Mouse (Mus musculus): Measurements from ENCODE around the gene Ift20. TPM values are rescaled to one million over a fixed set of nuclear protein-coding genes. Genes with fewer than 3 reads are reported as not detected.

Gene Ift20
- total RNA-seq (2021) = 10 to 100 TPM; 48.4 to 50.0 TPM
- long read RNA-seq, experiment 1, transcript Ift20-202 (5 exons, 582 nt) = minor isoform, 7 of 98 reads
- long read RNA-seq, experiment 1, transcript Ift20-203 (6 exons, 1,141 nt) = major isoform, 83 of 98 reads
- long read RNA-seq, experiment 1, partial matches to known transcripts = 4 of 98 reads
- long read RNA-seq, experiment 1, other reads (novel, unspliced or antisense) = 1 of 98 reads
- long read RNA-seq, experiment 2, transcript Ift20-204 (5 exons, 1,167 nt) = minor isoform, 6 of 75 reads
- long read RNA-seq, experiment 2, transcript Ift20-203 (6 exons, 1,141 nt) = major isoform, 60 of 75 reads
- long read RNA-seq, experiment 2, partial matches to known transcripts = 1 of 75 reads
- long read RNA-seq, experiment 2, other reads (novel, unspliced or antisense) = 4 of 75 reads

- intact Hi-C loops (cut with DNase I) = no loop called here
Measured at GRCm38 (mm10) chr11:78536080-78536689, at the start of gene Ift20, which contains the start of gene Tnfaip1. Gene Ift20 (plus strand): TSS chr11:78536361. Gene Tnfaip1 (minus strand): TSS chr11:78536332.

GRCm38 (mm10) chr11:78488168-78488567 is 48.0 kb upstream of the Ift20 start:
- intact Hi-C loops (cut with DNase I) = loop anchor here (5.0 to 10.0 kb wide), 3 partner anchors 69 to 467 kb away; partner anchors contain the start of gene Lyrm9
- peak; percentile 63 to 79 for DNase-seq

More at GRCm38 (mm10) chr11:78536080-78536689, at the start of gene Ift20, which contains the start of gene Tnfaip1:
- peak; percentile 93 to 95 for DNase-seq

GRCm38 (mm10) chr11:78490781-78491241 is 45.4 kb upstream of the Ift20 start:
- peak; percentile 9 to 16 for DNase-seq
- intact Hi-C loops (cut with DNase I) = loop anchor here (2.0 kb wide), 1 partner anchor 16 kb away; no protein-coding TSS in a partner anchor

- peak; percentile 50 to 69 for DNase-seq
Measured at GRCm38 (mm10) chr11:78495904-78496303, 40.3 kb upstream of the Ift20 start.

GRCm38 (mm10) chr11:78497071-78497541 is 39.1 kb upstream of the Ift20 start:
- DNase-seq = peak in 1 of 2 experiments; percentile 17
- intact Hi-C loops (cut with DNase I) = no loop called here

More at GRCm38 (mm10) chr11:78495904-78496303, 40.3 kb upstream of the Ift20 start:
- intact Hi-C loops (cut with DNase I) = no loop called here

- peak; percentile 83 to 87 for DNase-seq
Measured at GRCm38 (mm10) chr11:78497544-78498522, 38.3 kb upstream of the Ift20 start, which contains the start of gene Sarm1. Gene Sarm1 (minus strand): TSS chr11:78497754.

GRCm38 (mm10) chr11:78499004-78499403 is 37.2 kb upstream of the Ift20 start, which contains the start of gene Vtn:
Gene Vtn (plus strand): TSS chr11:78499091.
- intact Hi-C loops (cut with DNase I) = no loop called here

More at GRCm38 (mm10) chr11:78497544-78498522, 38.3 kb upstream of the Ift20 start, which contains the start of gene Sarm1:
- intact Hi-C loops (cut with DNase I) = no loop called here

GRCm38 (mm10) chr11:78499543-78499942 is 36.6 kb upstream of the Ift20 start:
- DNase-seq = no peak
- intact Hi-C loops (cut with DNase I) = no loop called here

More at GRCm38 (mm10) chr11:78499004-78499403, 37.2 kb upstream of the Ift20 start, which contains the start of gene Vtn:
- peak; percentile 25 to 49 for DNase-seq

- DNase-seq = no peak
- intact Hi-C loops (cut with DNase I) = no loop called here
Measured at GRCm38 (mm10) chr11:78500623-78501202, 35.4 kb upstream of the Ift20 start.

GRCm38 (mm10) chr11:78501529-78501928 is 34.6 kb upstream of the Ift20 start:
- no peak for DNase-seq

GRCm38 (mm10) chr11:78502909-78503650 is 33.1 kb upstream of the Ift20 start, which contains the start of gene Sebox:
Gene Sebox (plus strand): TSS chr11:78503447.
- intact Hi-C loops (cut with DNase I) = no loop called here
- DNase-seq = no peak

More at GRCm38 (mm10) chr11:78501529-78501928, 34.6 kb upstream of the Ift20 start:
- intact Hi-C loops (cut with DNase I) = no loop called here

- intact Hi-C loops (cut with DNase I) = no loop called here
- no peak for DNase-seq
Measured at GRCm38 (mm10) chr11:78505430-78505829, 30.7 kb upstream of the Ift20 start.

GRCm38 (mm10) chr11:78509148-78509547 is 27.0 kb upstream of the Ift20 start:
- DNase-seq = no peak
- intact Hi-C loops (cut with DNase I) = no loop called here

GRCm38 (mm10) chr11:78512025-78512957 is 23.9 kb upstream of the Ift20 start, which contains the start of the genes Tmem199 and Poldip2:
Gene Tmem199 (minus strand): TSS chr11:78512172.
Gene Poldip2 (plus strand): TSS chr11:78512193.
- DNase-seq = peak; percentile 92 to 93
- intact Hi-C loops (cut with DNase I) = no loop called here

GRCm38 (mm10) chr11:78513106-78513790 is 22.9 kb upstream of the Ift20 start:
- DNase-seq = no peak
- intact Hi-C loops (cut with DNase I) = no loop called here

- no peak for DNase-seq
- intact Hi-C loops (cut with DNase I) = no loop called here
Measured at GRCm38 (mm10) chr11:78515549-78516325, 20.4 kb upstream of the Ift20 start.
